Mouse (Mus musculus): ENCODE measurements around the gene Pdcd10. TPM values are rescaled to one million over a fixed set of nuclear protein-coding genes. Genes with fewer than 3 reads are reported as not detected.

Pdcd10 gene
- polyA plus RNA-seq (2014; fragmentation: Nextera tagmentation; extraction: Ambion mirVana) = 58.4 and 66.6 TPM in 2 replicates

- Histone ChIP-seq H3K4me2 (ENCODE audit: low read length) (peak within 1 kb of the TSS; percentile 83), H3K36me3 (ENCODE audit: control insufficient read depth, insufficient read depth, low read length) (no peaks in the 10 kb centered on the region), H3K9me3 (ENCODE audit: control insufficient read depth, low read length) (no peaks in the 10 kb centered on the region), H3K27ac (replicated peaks in 1 of 2; ENCODE audit: control insufficient read depth in 1 of 2, insufficient read depth in 1 of 2, low read depth in 2 of 2, low read length in 2 of 2) (peak within 1 kb of the TSS; percentile 79 to 81), H3K9ac (ENCODE audit: low read length) (peak within 1 kb of the TSS; percentile 91), H3K27me3 (ENCODE audit: control insufficient read depth, insufficient read depth, low read length) (no peaks in the 10 kb centered on the region), H3K4me3 (ENCODE audit: control insufficient read depth in 1 of 2, insufficient read depth in 1 of 2, low read depth in 1 of 2, low read length in 2 of 2) (peak within 1 kb of the TSS; percentile 80 to 87), H3K4me1 (ENCODE audit: control insufficient read depth in 2 of 2, insufficient read depth in 2 of 2, low read length in 2 of 2) (peaks cover 0 to 8% of the 10 kb centered on the region in 2 experiments; a peak in 2 of 4 replicates)
- peak; percentile 99 for ATAC-seq (ENCODE audit: insufficient number of reproducible peaks, insufficient read depth, low FRiP score, low read depth)
- whole genome bisulfite sequencing = under 1% methylated on average over 35 of the region's 35 CpGs
Observed at GRCm38 (mm10) chr3:75556695-75557291, at the start of gene Pdcd10. TSS of gene Pdcd10 (minus strand) at chr3:75556856.

- H3K27ac ChIP-seq (replicated peaks in 1 of 2; ENCODE audit: control insufficient read depth in 1 of 2, insufficient read depth in 1 of 2, low read depth in 2 of 2, low read length in 2 of 2) = no peak overlapping the region
- H3K4me2 ChIP-seq (ENCODE audit: low read length) = no peak overlapping the region
- ATAC-seq (ENCODE audit: insufficient number of reproducible peaks, insufficient read depth, low FRiP score, low read depth) = no peak
- no peaks in the 10 kb centered on the region for H3K36me3 ChIP-seq (ENCODE audit: control insufficient read depth, insufficient read depth, low read length)
- H3K9me3 ChIP-seq (ENCODE audit: control insufficient read depth, low read length) = no peaks in the 10 kb centered on the region
- WGBS = 80% methylated on average over 4 of the region's 4 CpGs
- H3K9ac ChIP-seq (ENCODE audit: low read length) = no peak overlapping the region
- no peaks in the 10 kb centered on the region for H3K4me1 ChIP-seq (ENCODE audit: control insufficient read depth in 2 of 2, insufficient read depth in 2 of 2, low read length in 2 of 2)
- no peak overlapping the region for H3K4me3 ChIP-seq (ENCODE audit: control insufficient read depth in 1 of 2, insufficient read depth in 1 of 2, low read depth in 1 of 2, low read length in 2 of 2)
- no peaks in the 10 kb centered on the region for H3K27me3 ChIP-seq (ENCODE audit: control insufficient read depth, insufficient read depth, low read length)
Observed at GRCm38 (mm10) chr3:75584898-75585297, 28.2 kb upstream of the Pdcd10 start.

GRCm38 (mm10) chr3:75583293-75583692 is 26.6 kb upstream of the Pdcd10 start:
- no peak overlapping the region for H3K4me3 ChIP-seq (ENCODE audit: control insufficient read depth in 1 of 2, insufficient read depth in 1 of 2, low read depth in 1 of 2, low read length in 2 of 2)
- no peaks in the 10 kb centered on the region for H3K27me3 ChIP-seq (ENCODE audit: control insufficient read depth, insufficient read depth, low read length)
- H3K4me1 ChIP-seq (ENCODE audit: control insufficient read depth in 2 of 2, insufficient read depth in 2 of 2, low read length in 2 of 2) = no peaks in the 10 kb centered on the region
- H3K9ac ChIP-seq (ENCODE audit: low read length) = no peak overlapping the region
- 95% methylated on average over 3 of the region's 3 CpGs for whole genome bisulfite sequencing
- no peaks in the 10 kb centered on the region for H3K36me3 ChIP-seq (ENCODE audit: control insufficient read depth, insufficient read depth, low read length)
- no peak overlapping the region for H3K27ac ChIP-seq (replicated peaks in 1 of 2; ENCODE audit: control insufficient read depth in 1 of 2, insufficient read depth in 1 of 2, low read depth in 2 of 2, low read length in 2 of 2)
- no peak for ATAC-seq (ENCODE audit: insufficient number of reproducible peaks, insufficient read depth, low FRiP score, low read depth)
- H3K9me3 ChIP-seq (ENCODE audit: control insufficient read depth, low read length) = no peaks in the 10 kb centered on the region
- no peak overlapping the region for H3K4me2 ChIP-seq (ENCODE audit: low read length)

- Histone ChIP-seq H3K9ac (ENCODE audit: low read length) (no peak overlapping the region), H3K27ac (replicated peaks in 1 of 2; ENCODE audit: control insufficient read depth in 1 of 2, insufficient read depth in 1 of 2, low read depth in 2 of 2, low read length in 2 of 2) (no peak overlapping the region), H3K27me3 (ENCODE audit: control insufficient read depth, insufficient read depth, low read length) (no peaks in the 10 kb centered on the region), H3K4me1 (ENCODE audit: control insufficient read depth in 2 of 2, insufficient read depth in 2 of 2, low read length in 2 of 2) (no peaks in the 10 kb centered on the region), H3K4me2 (ENCODE audit: low read length) (no peak overlapping the region), H3K9me3 (ENCODE audit: control insufficient read depth, low read length) (no peaks in the 10 kb centered on the region), H3K36me3 (ENCODE audit: control insufficient read depth, insufficient read depth, low read length) (no peaks in the 10 kb centered on the region), H3K4me3 (ENCODE audit: control insufficient read depth in 1 of 2, insufficient read depth in 1 of 2, low read depth in 1 of 2, low read length in 2 of 2) (no peak overlapping the region)
- WGBS = 42% methylated on average over 4 of the region's 4 CpGs
- no peak for ATAC-seq (ENCODE audit: insufficient number of reproducible peaks, insufficient read depth, low FRiP score, low read depth)
Observed at GRCm38 (mm10) chr3:75579352-75579751, 22.7 kb upstream of the Pdcd10 start.

GRCm38 (mm10) chr3:75575582-75575981 is 18.9 kb upstream of the Pdcd10 start:
- Histone ChIP-seq H3K36me3 (ENCODE audit: control insufficient read depth, insufficient read depth, low read length) (no peaks in the 10 kb centered on the region), H3K4me1 (ENCODE audit: control insufficient read depth in 2 of 2, insufficient read depth in 2 of 2, low read length in 2 of 2) (no peaks in the 10 kb centered on the region), H3K27me3 (ENCODE audit: control insufficient read depth, insufficient read depth, low read length) (no peaks in the 10 kb centered on the region), H3K4me2 (ENCODE audit: low read length) (no peak overlapping the region), H3K4me3 (ENCODE audit: control insufficient read depth in 1 of 2, insufficient read depth in 1 of 2, low read depth in 1 of 2, low read length in 2 of 2) (no peak overlapping the region), H3K27ac (replicated peaks in 1 of 2; ENCODE audit: control insufficient read depth in 1 of 2, insufficient read depth in 1 of 2, low read depth in 2 of 2, low read length in 2 of 2) (no peak overlapping the region), H3K9ac (ENCODE audit: low read length) (no peak overlapping the region), H3K9me3 (ENCODE audit: control insufficient read depth, low read length) (no peaks in the 10 kb centered on the region)
- WGBS = 74% methylated on average over 1 of the region's 1 CpGs
- ATAC-seq (ENCODE audit: insufficient number of reproducible peaks, insufficient read depth, low FRiP score, low read depth) = no peak

- Histone ChIP-seq H3K9ac (ENCODE audit: low read length) (no peak overlapping the region), H3K4me1 (ENCODE audit: control insufficient read depth in 2 of 2, insufficient read depth in 2 of 2, low read length in 2 of 2) (no peaks in the 10 kb centered on the region), H3K27ac (replicated peaks in 1 of 2; ENCODE audit: control insufficient read depth in 1 of 2, insufficient read depth in 1 of 2, low read depth in 2 of 2, low read length in 2 of 2) (no peak overlapping the region), H3K27me3 (ENCODE audit: control insufficient read depth, insufficient read depth, low read length) (no peaks in the 10 kb centered on the region), H3K4me2 (ENCODE audit: low read length) (no peak overlapping the region), H3K9me3 (ENCODE audit: control insufficient read depth, low read length) (no peaks in the 10 kb centered on the region), H3K36me3 (ENCODE audit: control insufficient read depth, insufficient read depth, low read length) (no peaks in the 10 kb centered on the region), H3K4me3 (ENCODE audit: control insufficient read depth in 1 of 2, insufficient read depth in 1 of 2, low read depth in 1 of 2, low read length in 2 of 2) (no peak overlapping the region)
- 82% methylated on average over 2 of the region's 2 CpGs for WGBS
- ATAC-seq (ENCODE audit: insufficient number of reproducible peaks, insufficient read depth, low FRiP score, low read depth) = no peak
Observed at GRCm38 (mm10) chr3:75574074-75574473, 17.4 kb upstream of the Pdcd10 start.

GRCm38 (mm10) chr3:75557292-75557691 is 636 bp upstream of the Pdcd10 start, which contains the start of gene Serpini1:
TSS of gene Serpini1 (plus strand) at chr3:75557547.
- Histone ChIP-seq H3K4me2 (ENCODE audit: low read length) (peak within 1 kb of the TSS; percentile 83), H3K27ac (replicated peaks in 1 of 2; ENCODE audit: control insufficient read depth in 1 of 2, insufficient read depth in 1 of 2, low read depth in 2 of 2, low read length in 2 of 2) (peak within 1 kb of the TSS; percentile 79 to 81), H3K9ac (ENCODE audit: low read length) (peak within 1 kb of the TSS; percentile 91), H3K4me1 (ENCODE audit: control insufficient read depth in 2 of 2, insufficient read depth in 2 of 2, low read length in 2 of 2) (peaks cover 0 to 8% of the 10 kb centered on the region in 2 experiments; a peak in 2 of 4 replicates), H3K4me3 (ENCODE audit: control insufficient read depth in 1 of 2, insufficient read depth in 1 of 2, low read depth in 1 of 2, low read length in 2 of 2) (peak within 1 kb of the TSS; percentile 80 to 87), H3K27me3 (ENCODE audit: control insufficient read depth, insufficient read depth, low read length) (no peaks in the 10 kb centered on the region), H3K36me3 (ENCODE audit: control insufficient read depth, insufficient read depth, low read length) (no peaks in the 10 kb centered on the region), H3K9me3 (ENCODE audit: control insufficient read depth, low read length) (no peaks in the 10 kb centered on the region)
- ATAC-seq (ENCODE audit: insufficient number of reproducible peaks, insufficient read depth, low FRiP score, low read depth) = peak; percentile 90
- 0% methylated on average over 19 of the region's 19 CpGs for WGBS
